Mouse (Mus musculus) kidney, adult 10 weeks (tissue): ENCODE data around the gene Tas2r140. TPM values are rescaled to one million over a fixed set of nuclear protein-coding genes. Genes with fewer than 3 reads are reported as not detected.

Source experiments
- polyA plus RNA-seq: library from polyadenylated mRNA; stranded (reverse); fragments of 350-450 nt; fragmentation: Illumina TruSeq; extraction: RNeasy Lipid Tissue Mini Kit (QIAGEN cat#74804); gene quantifications from one replicate; pipeline ENCODE4 v1.2.3, GENCODE M21; 2014; ENCODE audit warnings: low read depth, low replicate concordance

Gene Tas2r140
- not detected for polyA plus RNA-seq

GRCm38 (mm10) chr6:133055716-133056115 is at the start of gene Tas2r140:
Gene Tas2r140 (minus strand): TSS chr6:133055816.

GRCm38 (mm10) chr6:133104609-133104921 is 48.9 kb upstream of the Tas2r140 start, which contains the start of gene Smim10l1:
Gene Smim10l1 (plus strand): TSS chr6:133104909.

GRCm38 (mm10) chr6:133037001-133037400 is 18.6 kb downstream of the Tas2r140 start, which contains the start of gene Tas2r103:
Gene Tas2r103 (minus strand): TSS chr6:133037101.

Other genes starting within 250 kb of the Tas2r140 start
- gene Tas2r123, start 208.7 kb downstream of the Tas2r140 start, polyA plus RNA-seq: not detected
- not detected for gene Tas2r116, start 200.4 kb downstream of the Tas2r140 start, polyA plus RNA-seq
- gene Tas2r110, start 187.8 kb downstream of the Tas2r140 start, polyA plus RNA-seq: not detected
- gene Tas2r113, start 162.8 kb downstream of the Tas2r140 start, polyA plus RNA-seq: not detected
- gene Tas2r125, start 146.2 kb downstream of the Tas2r140 start, polyA plus RNA-seq: not detected
- gene Tas2r129, start 104.7 kb downstream of the Tas2r140 start, polyA plus RNA-seq: not detected
- gene Tas2r131, start 97.9 kb downstream of the Tas2r140 start, polyA plus RNA-seq: not detected
- not detected for gene Tas2r109, start 74.9 kb downstream of the Tas2r140 start, polyA plus RNA-seq
- not detected for gene Tas2r103, start 18.7 kb downstream of the Tas2r140 start, polyA plus RNA-seq
- gene Smim10l1, start 49.1 kb upstream of the Tas2r140 start, polyA plus RNA-seq: 300 TPM
- gene 5530400C23Rik, start 236.4 kb upstream of the Tas2r140 start, polyA plus RNA-seq: not detected